Mouse (Mus musculus): ENCODE results near the gene Phkg2. TPM values are rescaled to one million over a fixed set of nuclear protein-coding genes. Genes with fewer than 3 reads are reported as not detected.

Gene Phkg2
- polyA plus RNA-seq, 1 experiment from 2014 or later: 43.4 TPM

DNA sequence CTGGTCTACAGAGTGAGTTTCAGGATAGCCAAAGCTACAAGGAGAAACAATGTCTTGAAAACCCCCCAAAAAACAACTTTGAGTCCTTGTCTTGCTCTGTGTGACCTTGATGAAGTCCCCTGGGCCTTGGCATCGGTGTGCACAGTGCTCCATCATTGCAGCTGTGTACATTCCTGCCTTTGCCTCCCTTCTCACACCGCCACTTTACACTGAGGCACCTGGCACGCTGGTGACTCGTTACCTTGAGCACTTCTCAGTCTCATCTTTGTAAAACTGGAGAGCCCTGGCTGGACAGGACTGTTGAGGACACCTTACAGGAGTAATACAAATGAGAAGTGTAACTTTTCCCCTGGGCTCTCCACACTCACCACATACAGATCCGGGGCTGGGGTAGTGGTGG is 14.1 kb downstream of the Phkg2 start:
- H3K36me3 ChIP-seq (replicated peaks): peaks cover 67% of the 10 kb centered on the region
- peak overlapping the region; percentile 96 for H3K4me3 ChIP-seq
- WGBS: 73% methylated on average over 5 of the region's 5 CpGs
- H3K27me3 ChIP-seq (replicated peaks; ENCODE audit: low read depth, poor library complexity, severe bottlenecking): no peaks in the 10 kb centered on the region
- no peak for DNase-seq (ENCODE audit: low spot score)
- peak overlapping the region; percentile 88 for H3K27ac ChIP-seq (replicated peaks)
- H3K4me1 ChIP-seq: peaks cover 20% of the 10 kb centered on the region
- no peaks in the 10 kb centered on the region for H3K9me3 ChIP-seq

DNA sequence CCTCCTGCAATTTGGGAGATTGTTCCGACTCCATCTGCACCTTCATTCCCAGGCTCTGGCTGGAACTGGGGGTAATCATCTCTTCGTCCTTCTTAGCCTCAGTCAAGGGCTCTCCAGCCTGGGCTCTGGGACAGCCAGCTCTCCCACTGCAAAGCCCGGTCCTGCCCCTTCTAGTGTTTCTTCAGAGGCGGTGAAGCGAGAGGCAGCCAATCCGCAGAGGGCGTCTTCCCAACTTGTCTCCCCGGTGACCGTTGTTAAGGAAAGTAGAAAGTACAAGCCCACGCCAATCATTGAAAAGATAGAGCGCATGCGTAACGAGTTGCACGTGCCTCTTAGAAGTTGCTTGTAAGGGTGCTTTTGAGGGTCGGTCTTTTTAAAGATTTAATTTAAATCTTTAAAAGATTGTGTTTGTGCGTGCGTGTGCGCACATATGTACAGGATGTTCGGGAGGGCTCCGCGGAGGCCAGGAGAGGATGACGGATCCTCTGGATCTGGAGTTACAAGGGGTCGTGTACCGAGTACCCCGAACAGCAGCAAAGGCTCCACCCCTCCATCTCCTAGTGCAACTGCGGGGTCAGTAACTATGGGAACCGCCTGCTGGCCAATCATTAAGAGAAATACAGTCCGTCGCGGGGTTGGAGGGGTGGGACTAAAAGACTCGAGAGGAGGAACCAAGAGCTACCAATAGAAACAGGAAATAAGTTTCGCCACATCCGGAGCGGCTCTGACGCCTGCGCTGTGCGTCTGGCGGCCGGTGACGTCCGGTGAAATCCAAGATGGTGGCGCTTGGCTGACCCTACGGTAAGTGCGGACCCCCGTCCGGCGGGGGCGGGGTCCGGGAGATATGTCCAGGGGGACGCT is 15.1 kb downstream of the Phkg2 start, which contains the start of the genes Ccdc189 and Rnf40:
Gene Ccdc189, minus strand, starts transcription at position 585 of the 861 bp plus-strand sequence.
Gene Rnf40, plus strand, starts transcription at position 757 of the 861 bp plus-strand sequence.
- H3K36me3 ChIP-seq (replicated peaks): peaks cover 67% of the 10 kb centered on the region
- peak within 1 kb of the TSS; percentile 96 for H3K4me3 ChIP-seq
- H3K27ac ChIP-seq (replicated peaks): peak within 1 kb of the TSS; percentile 88
- peaks cover 20% of the 10 kb centered on the region for H3K4me1 ChIP-seq
- H3K27me3 ChIP-seq (replicated peaks; ENCODE audit: low read depth, poor library complexity, severe bottlenecking): no peaks in the 10 kb centered on the region
- H3K9me3 ChIP-seq: no peaks in the 10 kb centered on the region
- under 1% methylated on average over 50 of the region's 50 CpGs for WGBS
- peak; percentile 96 for DNase-seq (ENCODE audit: low spot score)

DNA sequence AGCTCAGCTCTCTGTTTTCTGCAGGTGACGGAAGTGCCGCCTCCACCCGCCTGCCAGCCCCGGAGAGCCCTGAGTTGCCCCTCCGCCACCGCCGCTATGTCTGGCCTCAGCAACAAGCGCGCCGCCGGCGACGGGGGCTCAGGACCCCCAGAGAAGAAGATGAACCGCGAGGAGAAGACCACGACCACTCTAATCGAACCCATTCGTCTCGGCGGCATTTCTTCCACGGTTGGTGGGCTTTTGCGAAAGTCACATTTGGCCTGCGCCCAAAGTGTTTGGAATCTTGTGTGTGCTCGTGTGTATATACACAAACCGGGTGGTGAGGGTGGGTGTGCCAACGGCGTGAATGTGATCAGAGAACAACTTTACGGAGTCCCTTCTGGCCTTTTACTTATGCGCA is 15.8 kb downstream of the Phkg2 start:
- peaks cover 20% of the 10 kb centered on the region for H3K4me1 ChIP-seq
- peak overlapping the region; percentile 96 for H3K4me3 ChIP-seq
- no peak for DNase-seq (ENCODE audit: low spot score)
- H3K27ac ChIP-seq (replicated peaks): peak overlapping the region; percentile 88
- peaks cover 67% of the 10 kb centered on the region for H3K36me3 ChIP-seq (replicated peaks)
- H3K9me3 ChIP-seq: no peaks in the 10 kb centered on the region
- WGBS: 6% methylated on average over 29 of the region's 29 CpGs
- no peaks in the 10 kb centered on the region for H3K27me3 ChIP-seq (replicated peaks; ENCODE audit: low read depth, poor library complexity, severe bottlenecking)

DNA sequence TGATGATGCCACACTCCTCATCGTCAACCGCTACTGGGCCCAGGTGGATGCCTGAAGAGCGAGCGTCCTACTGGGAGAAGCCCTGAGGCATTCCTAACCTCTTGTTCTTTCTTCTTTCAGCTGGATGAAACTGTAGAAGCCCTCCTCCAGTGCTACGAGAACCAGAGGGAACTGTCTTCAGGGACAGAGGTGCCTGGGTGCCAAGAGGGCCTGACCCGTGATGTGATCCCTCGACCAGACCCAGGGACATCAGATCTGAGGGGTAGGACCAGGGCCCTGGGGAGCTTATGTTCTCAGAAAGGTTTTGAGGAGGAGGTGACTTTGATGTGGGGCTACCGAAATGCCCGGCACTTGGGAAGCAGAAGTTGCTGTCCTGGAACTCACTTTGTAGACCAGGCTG is 16.5 kb downstream of the Phkg2 start:
- 94% methylated on average over 9 of the region's 9 CpGs for WGBS
- H3K36me3 ChIP-seq (replicated peaks): peaks cover 67% of the 10 kb centered on the region
- H3K27me3 ChIP-seq (replicated peaks; ENCODE audit: low read depth, poor library complexity, severe bottlenecking): no peaks in the 10 kb centered on the region
- H3K4me3 ChIP-seq: peak overlapping the region; percentile 96
- no peak overlapping the region for H3K27ac ChIP-seq (replicated peaks)
- no peaks in the 10 kb centered on the region for H3K9me3 ChIP-seq
- peaks cover 20% of the 10 kb centered on the region for H3K4me1 ChIP-seq
- DNase-seq (ENCODE audit: low spot score): no peak

DNA sequence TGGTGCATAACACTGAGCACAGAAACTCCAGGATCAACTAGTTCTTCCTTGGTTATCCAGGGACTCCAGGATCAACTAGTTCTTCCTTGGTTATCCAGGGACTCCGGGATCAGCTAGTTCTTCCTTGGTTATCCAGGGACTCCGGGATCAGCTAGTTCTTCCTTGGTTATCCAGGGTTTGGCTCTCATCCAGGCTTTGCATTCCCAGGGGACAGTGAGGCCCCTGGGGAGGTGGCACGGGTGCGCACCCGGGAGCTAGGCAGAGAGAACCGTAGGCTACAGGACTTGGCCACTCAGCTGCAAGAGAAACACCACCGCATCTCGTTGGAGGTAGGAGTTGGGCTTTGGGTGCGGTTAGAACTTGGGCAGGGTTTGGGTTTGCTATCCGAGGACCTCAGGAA is 18.0 kb downstream of the Phkg2 start:
- Histone ChIP-seq H3K9me3 (no peaks in the 10 kb centered on the region), H3K27me3 (replicated peaks; ENCODE audit: low read depth, poor library complexity, severe bottlenecking) (no peaks in the 10 kb centered on the region), H3K36me3 (replicated peaks) (peaks cover 69% of the 10 kb centered on the region), H3K4me3 (no peak overlapping the region), H3K27ac (replicated peaks) (no peak overlapping the region), H3K4me1 (peaks cover 20% of the 10 kb centered on the region)
- WGBS: 95% methylated on average over 10 of the region's 10 CpGs
- DNase-seq (ENCODE audit: low spot score): no peak

DNA sequence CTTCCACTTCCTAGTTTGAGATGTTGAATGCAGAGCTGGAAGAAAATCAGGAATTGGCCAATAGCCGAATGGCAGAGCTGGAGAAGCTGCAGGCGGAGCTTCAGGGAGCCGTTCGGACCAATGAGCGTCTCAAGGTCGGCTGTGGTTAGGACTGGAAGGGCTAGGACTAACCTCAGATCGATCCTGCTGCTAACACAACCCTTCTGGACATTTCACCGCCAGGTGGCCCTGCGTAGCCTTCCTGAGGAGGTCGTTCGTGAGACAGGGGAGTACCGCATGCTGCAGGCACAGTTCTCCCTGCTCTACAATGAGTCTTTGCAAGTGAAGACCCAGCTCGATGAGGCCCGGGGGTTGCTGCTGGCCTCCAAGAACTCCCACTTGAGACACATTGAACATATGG is 19.4 kb downstream of the Phkg2 start:
- Histone ChIP-seq H3K4me3 (no peak overlapping the region), H3K36me3 (replicated peaks) (peaks cover 82% of the 10 kb centered on the region), H3K27me3 (replicated peaks; ENCODE audit: low read depth, poor library complexity, severe bottlenecking) (no peaks in the 10 kb centered on the region), H3K4me1 (peaks cover 11% of the 10 kb centered on the region), H3K27ac (replicated peaks) (no peak overlapping the region), H3K9me3 (no peaks in the 10 kb centered on the region)
- 89% methylated on average over 14 of the region's 14 CpGs for WGBS
- DNase-seq (ENCODE audit: low spot score): no peak

DNA sequence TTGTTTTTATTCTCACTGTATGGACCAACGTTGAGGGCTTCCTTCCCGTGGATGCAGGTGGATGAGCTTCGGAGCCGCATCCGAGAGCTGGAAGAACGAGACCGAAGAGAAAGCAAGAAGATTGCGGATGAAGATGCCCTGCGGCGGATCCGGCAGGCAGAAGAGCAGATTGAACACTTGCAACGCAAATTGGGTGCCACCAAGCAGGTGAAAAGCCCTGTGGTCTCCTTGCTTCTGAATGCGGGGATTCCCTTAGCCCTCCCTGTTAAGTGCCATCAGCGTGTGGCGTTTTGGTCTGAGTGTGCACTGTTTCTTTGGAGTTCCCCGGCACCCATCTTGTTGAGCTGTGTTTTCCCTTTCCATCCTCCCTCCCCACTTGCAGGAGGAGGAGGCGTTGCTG is 23.6 kb downstream of the Phkg2 start:
- H3K27ac ChIP-seq (replicated peaks): no peak overlapping the region
- no peaks in the 10 kb centered on the region for H3K4me1 ChIP-seq
- no peaks in the 10 kb centered on the region for H3K27me3 ChIP-seq (replicated peaks; ENCODE audit: low read depth, poor library complexity, severe bottlenecking)
- DNase-seq (ENCODE audit: low spot score): no peak
- no peak overlapping the region for H3K4me3 ChIP-seq
- no peaks in the 10 kb centered on the region for H3K9me3 ChIP-seq
- WGBS: 93% methylated on average over 17 of the region's 17 CpGs
- peaks cover 100% of the 10 kb centered on the region for H3K36me3 ChIP-seq (replicated peaks)

DNA sequence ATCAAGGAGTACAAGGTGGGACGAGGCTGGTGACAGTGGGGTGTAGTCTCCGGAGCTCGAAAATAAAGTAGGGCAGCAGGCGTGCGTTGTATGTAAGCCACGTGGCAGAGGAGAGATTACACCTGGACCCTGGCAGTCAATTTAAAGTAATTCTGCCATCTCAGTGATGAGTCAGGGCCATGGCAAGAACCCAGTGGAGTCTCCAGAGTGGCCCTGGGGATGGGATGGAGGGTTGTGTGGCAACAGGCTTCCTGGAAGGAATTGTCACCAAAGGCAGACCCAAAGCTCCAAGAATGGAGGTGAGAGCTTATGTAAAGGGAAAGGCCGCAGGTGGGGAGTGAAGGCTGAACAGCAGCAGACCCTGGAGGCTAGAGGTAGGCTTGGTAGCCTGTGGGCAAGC is 27.5 kb downstream of the Phkg2 start:
- Histone ChIP-seq H3K4me1 (no peaks in the 10 kb centered on the region), H3K27me3 (replicated peaks; ENCODE audit: low read depth, poor library complexity, severe bottlenecking) (no peaks in the 10 kb centered on the region), H3K4me3 (no peak overlapping the region), H3K36me3 (replicated peaks) (peaks cover 99% of the 10 kb centered on the region), H3K27ac (replicated peaks) (no peak overlapping the region), H3K9me3 (no peaks in the 10 kb centered on the region)
- 95% methylated on average over 7 of the region's 7 CpGs for WGBS
- no peak for DNase-seq (ENCODE audit: low spot score)

DNA sequence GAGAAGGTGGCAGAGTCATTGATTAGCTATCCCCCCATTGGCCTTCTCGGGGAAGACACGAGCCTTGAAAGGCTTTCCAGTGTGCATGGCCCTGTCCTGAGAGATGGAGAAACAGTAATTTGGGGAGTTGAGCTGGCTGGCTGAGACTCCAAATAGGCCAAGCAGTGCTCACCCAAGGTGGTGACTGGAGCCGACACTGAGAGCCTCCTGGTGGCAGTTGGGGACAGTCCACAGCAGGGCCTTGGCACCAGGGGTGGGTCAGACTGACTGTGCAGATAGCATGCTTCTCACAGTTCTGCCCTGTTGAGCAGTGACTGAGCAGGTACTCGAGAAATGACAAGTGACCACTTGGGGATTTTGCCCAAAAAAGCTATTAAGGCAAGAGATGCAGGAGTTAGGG is 28.6 kb downstream of the Phkg2 start:
- no peaks in the 10 kb centered on the region for H3K9me3 ChIP-seq
- H3K27me3 ChIP-seq (replicated peaks; ENCODE audit: low read depth, poor library complexity, severe bottlenecking): no peaks in the 10 kb centered on the region
- H3K36me3 ChIP-seq (replicated peaks): peaks cover 99% of the 10 kb centered on the region
- H3K4me3 ChIP-seq: no peak overlapping the region
- 90% methylated on average over 4 of the region's 4 CpGs for WGBS
- H3K4me1 ChIP-seq: no peaks in the 10 kb centered on the region
- no peak overlapping the region for H3K27ac ChIP-seq (replicated peaks)
- DNase-seq (ENCODE audit: low spot score): no peak

DNA sequence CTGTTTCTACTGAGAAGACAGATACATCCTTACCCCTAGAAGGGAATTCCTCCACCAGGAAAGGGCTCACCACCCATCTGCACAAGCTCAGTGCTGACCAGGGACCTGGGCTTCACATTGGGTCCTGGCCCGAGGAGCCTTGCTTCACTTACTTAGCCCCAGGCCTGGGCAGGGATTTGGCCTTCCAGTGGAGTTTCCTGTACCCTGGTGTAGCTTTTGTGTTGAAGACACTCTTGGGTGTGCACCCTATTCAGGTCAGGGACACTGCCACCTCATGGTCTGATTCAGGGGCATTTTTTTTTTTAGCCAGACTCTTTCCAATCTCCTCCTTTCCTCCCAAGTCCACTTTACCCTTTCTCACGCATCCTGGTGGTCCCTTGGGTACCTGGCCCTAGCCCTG is 29.8 kb downstream of the Phkg2 start:
- Histone ChIP-seq H3K4me1 (no peaks in the 10 kb centered on the region), H3K9me3 (no peaks in the 10 kb centered on the region), H3K27ac (replicated peaks) (no peak overlapping the region), H3K27me3 (replicated peaks; ENCODE audit: low read depth, poor library complexity, severe bottlenecking) (no peaks in the 10 kb centered on the region), H3K4me3 (no peak overlapping the region), H3K36me3 (replicated peaks) (peaks cover 99% of the 10 kb centered on the region)
- WGBS: 88% methylated on average over 2 of the region's 2 CpGs
- DNase-seq (ENCODE audit: low spot score): no peak

DNA sequence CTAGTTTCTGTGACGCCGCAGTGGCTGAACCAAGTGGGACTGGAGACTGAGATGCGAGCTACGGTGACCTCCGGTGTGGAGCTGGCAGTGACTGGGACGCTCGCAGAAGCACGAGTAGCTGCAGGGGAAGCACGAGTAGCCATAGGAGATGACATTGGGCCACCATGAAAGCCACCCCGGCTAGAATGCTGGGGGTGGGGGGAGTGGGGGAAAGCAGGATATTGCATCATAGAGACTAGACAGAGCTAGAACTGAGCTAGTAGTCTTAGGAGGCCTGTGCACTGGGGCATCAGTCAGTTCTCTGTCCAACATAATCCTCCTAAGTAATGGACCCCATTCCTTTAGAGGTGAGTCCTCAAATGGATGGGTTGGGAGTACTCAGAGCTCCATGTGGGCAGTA is 31.1 kb downstream of the Phkg2 start:
- Histone ChIP-seq H3K27ac (replicated peaks) (no peak overlapping the region), H3K36me3 (replicated peaks) (peaks cover 99% of the 10 kb centered on the region), H3K4me1 (no peaks in the 10 kb centered on the region), H3K9me3 (no peaks in the 10 kb centered on the region), H3K4me3 (no peak overlapping the region), H3K27me3 (replicated peaks; ENCODE audit: low read depth, poor library complexity, severe bottlenecking) (no peaks in the 10 kb centered on the region)
- no peak for DNase-seq (ENCODE audit: low spot score)
- WGBS: 90% methylated on average over 10 of the region's 10 CpGs

DNA sequence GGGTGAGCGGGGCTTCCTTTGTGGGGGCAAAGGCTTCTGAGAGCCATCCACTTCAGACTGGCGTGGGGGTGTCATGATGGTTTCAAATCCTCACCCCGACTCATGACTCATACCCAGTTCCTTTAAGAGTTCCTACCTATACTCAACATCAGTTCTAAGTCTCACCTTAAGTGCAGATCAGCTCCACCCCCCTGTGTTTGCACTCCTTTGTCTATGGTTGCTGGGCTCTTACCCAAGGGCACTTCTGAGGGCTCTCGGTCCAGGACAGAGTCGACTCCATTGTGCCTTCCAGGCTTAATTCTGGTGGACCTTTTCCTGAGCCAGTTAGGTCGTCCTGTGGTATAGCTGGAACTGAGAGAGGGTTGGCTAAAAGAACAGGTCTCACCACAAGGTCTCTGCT is 34.0 kb downstream of the Phkg2 start:
- 87% methylated on average over 6 of the region's 6 CpGs for WGBS
- H3K4me1 ChIP-seq: no peaks in the 10 kb centered on the region
- no peak overlapping the region for H3K27ac ChIP-seq (replicated peaks)
- H3K27me3 ChIP-seq (replicated peaks; ENCODE audit: low read depth, poor library complexity, severe bottlenecking): no peaks in the 10 kb centered on the region
- peaks cover 9% of the 10 kb centered on the region; the same call in 1 of the 2 replicates for H3K9me3 ChIP-seq
- peaks cover 99% of the 10 kb centered on the region for H3K36me3 ChIP-seq (replicated peaks)
- no peak overlapping the region for H3K4me3 ChIP-seq
- no peak for DNase-seq (ENCODE audit: low spot score)

DNA sequence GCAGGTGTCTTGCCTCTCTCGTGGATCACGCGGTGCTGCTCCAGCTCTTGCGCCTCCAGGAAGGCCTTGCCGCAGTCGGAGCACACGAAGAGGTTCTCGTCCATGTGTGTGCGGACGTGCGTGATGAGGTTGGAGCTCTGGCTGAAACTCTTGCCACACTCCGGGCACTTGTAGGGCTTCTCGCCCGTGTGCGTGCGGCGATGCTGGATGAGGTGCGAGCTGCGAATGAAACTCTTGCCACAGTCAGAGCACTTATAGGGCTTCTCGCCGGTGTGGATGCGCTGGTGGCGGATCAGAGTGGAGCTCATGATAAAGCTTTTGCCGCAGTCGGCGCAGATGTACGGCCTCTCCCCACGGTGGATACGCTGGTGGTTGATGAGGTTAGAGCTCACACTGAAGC is 37.9 kb downstream of the Phkg2 start:
- Histone ChIP-seq H3K4me3 (no peak overlapping the region), H3K4me1 (peaks cover 20% of the 10 kb centered on the region), H3K27me3 (replicated peaks; ENCODE audit: low read depth, poor library complexity, severe bottlenecking) (no peaks in the 10 kb centered on the region), H3K27ac (replicated peaks) (no peak overlapping the region), H3K9me3 (peaks cover 15% of the 10 kb centered on the region; the same call in 1 of the 2 replicates), H3K36me3 (replicated peaks) (peaks cover 77% of the 10 kb centered on the region)
- 97% methylated on average over 29 of the region's 29 CpGs for WGBS
- no peak for DNase-seq (ENCODE audit: low spot score)

Data from embryonic facial prominence, embryonic 10.5 days (tissue).